Mouse (Mus musculus): ENCODE data around the gene Rhbdd1. TPM values are rescaled to one million over a fixed set of nuclear protein-coding genes. Genes with fewer than 3 reads are reported as not detected.

Gene Rhbdd1
- total and polyA plus RNA-seq, 3 experiments: 15.4 to 37.2 (median 32.5) TPM

- DNase-seq: no peak
These were observed 45.9 kb downstream of the Rhbdd1 start for GRCm38 (mm10) chr1:82362165-82362564.

- DNase-seq: no peak
These were observed 47.8 kb downstream of the Rhbdd1 start for GRCm38 (mm10) chr1:82364047-82364446.

- DNase-seq: no peak
These were observed 48.2 kb downstream of the Rhbdd1 start for GRCm38 (mm10) chr1:82364468-82364867.

- no peak for DNase-seq
These were observed 55.6 kb downstream of the Rhbdd1 start for GRCm38 (mm10) chr1:82371636-82372428.

- no peak for DNase-seq
These were observed 57.7 kb downstream of the Rhbdd1 start for GRCm38 (mm10) chr1:82373924-82374323.

GRCm38 (mm10) chr1:82374831-82375358 lies 58.6 kb downstream of the Rhbdd1 start:
- no peak for DNase-seq

- DNase-seq: no peak
These were observed 59.2 kb downstream of the Rhbdd1 start for GRCm38 (mm10) chr1:82375452-82375851.

GRCm38 (mm10) chr1:82381946-82382345 lies 65.7 kb downstream of the Rhbdd1 start:
- DNase-seq: no peak

GRCm38 (mm10) chr1:82384106-82384505 lies 67.9 kb downstream of the Rhbdd1 start:
- no peak for DNase-seq

GRCm38 (mm10) chr1:82385054-82385453 lies 68.8 kb downstream of the Rhbdd1 start:
- DNase-seq: no peak

GRCm38 (mm10) chr1:82385827-82386230 lies 69.6 kb downstream of the Rhbdd1 start:
- no peak for DNase-seq

- no peak for DNase-seq
These were observed 70.8 kb downstream of the Rhbdd1 start for GRCm38 (mm10) chr1:82386814-82387771.

GRCm38 (mm10) chr1:82389371-82389770 lies 73.1 kb downstream of the Rhbdd1 start:
- DNase-seq: no peak

- DNase-seq: no peak
These were observed 79.1 kb downstream of the Rhbdd1 start for GRCm38 (mm10) chr1:82395371-82395770.

- no peak for DNase-seq
These were observed 91.5 kb downstream of the Rhbdd1 start for GRCm38 (mm10) chr1:82407786-82408185.

GRCm38 (mm10) chr1:82409271-82409670 lies 93.0 kb downstream of the Rhbdd1 start:
- DNase-seq: no peak

- DNase-seq: no peak
These were observed 94.3 kb downstream of the Rhbdd1 start for GRCm38 (mm10) chr1:82410548-82410947.

- no peak for DNase-seq
These were observed 95.3 kb downstream of the Rhbdd1 start for GRCm38 (mm10) chr1:82411521-82411920.

GRCm38 (mm10) chr1:82412085-82412484 lies 95.8 kb downstream of the Rhbdd1 start:
- DNase-seq: no peak

- DNase-seq: no peak
These were observed 98.3 kb downstream of the Rhbdd1 start for GRCm38 (mm10) chr1:82414434-82415045.

- DNase-seq: no peak
These were observed 99.4 kb downstream of the Rhbdd1 start for GRCm38 (mm10) chr1:82415641-82416040.

GRCm38 (mm10) chr1:82427729-82428128 lies 111.5 kb downstream of the Rhbdd1 start:
- no peak for DNase-seq
